Mouse (Mus musculus) adrenal gland, adult (tissue): ENCODE measurements at regions not wholly inside any gene's neighbourhood (a gene's known extent, or its start where the extent isn't known, plus 50 kb on each side); places are given as distances from the start of the nearest gene placed in this dataset.
A peak's percentile ranks its signal among the peaks of the same experiment; 100 is the strongest.

Source experiments
- DNase-seq, 2 experiments: peaks; one replicate each; pipeline ENCODE4 v3.0.0; 2022 to 2023; ENCODE audit warnings: low spot score in 1 of 2; ENCODE audit not compliant: inconsistent age in 2 of 2

DNA sequence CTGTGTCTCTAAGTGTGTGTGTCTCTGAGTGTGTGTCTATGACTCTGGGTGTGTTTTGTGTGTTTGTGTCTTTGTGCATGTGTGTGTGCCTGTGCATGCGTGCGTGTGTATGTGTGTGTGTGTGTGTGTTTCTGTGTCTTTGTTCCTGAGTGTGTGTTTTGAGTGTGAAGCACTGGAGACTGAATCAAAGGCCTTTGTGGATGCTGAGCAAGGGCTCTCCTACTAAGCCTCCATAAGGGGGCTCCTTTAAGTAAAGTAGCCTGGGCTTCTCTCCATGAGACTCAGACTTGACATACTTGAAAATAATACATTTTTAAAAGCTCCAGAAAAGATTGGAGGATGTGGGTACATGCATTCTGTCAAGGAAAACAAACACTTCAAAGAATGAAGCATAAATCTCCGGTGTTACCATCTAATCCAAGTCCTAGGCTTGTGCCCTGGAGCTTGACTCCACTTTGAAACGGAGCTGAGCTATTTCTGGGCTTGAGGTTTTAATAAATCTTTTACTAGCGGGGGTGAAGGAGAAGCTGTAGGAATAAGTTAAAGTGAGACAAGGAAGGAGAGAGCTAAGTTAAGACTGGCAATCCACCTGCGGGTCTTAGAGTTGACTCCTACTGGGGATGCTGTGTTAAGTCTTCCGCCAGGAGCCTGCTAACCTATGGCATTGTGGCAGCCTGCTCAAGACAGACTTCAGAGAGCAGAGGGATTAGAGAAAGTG, 73.8 kb upstream of the Il15 start:
- peak in 1 of 2 experiments; percentile 44 for DNase-seq

DNA sequence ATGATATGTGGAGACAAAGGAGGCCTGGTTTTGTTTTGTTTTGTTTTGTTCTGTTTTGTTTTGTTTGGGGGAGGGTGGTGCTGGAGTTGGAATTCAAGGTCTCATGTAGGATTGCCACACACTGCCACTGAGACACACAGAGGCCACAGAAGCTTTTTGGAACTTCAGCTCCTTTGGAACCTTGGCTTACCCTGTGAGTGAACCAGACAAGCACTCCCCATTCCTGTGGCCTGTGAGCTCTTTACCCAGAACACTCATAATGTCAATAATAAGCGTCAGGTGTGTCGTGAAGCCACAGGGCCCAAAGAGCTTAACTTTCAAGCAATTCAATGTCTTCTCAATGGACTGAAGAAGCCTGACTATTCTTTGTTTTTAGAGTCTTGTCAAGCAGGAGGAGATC, 70.2 kb upstream of the Il15 start:
- DNase-seq: peak in 1 of 2 experiments; percentile 47

DNA sequence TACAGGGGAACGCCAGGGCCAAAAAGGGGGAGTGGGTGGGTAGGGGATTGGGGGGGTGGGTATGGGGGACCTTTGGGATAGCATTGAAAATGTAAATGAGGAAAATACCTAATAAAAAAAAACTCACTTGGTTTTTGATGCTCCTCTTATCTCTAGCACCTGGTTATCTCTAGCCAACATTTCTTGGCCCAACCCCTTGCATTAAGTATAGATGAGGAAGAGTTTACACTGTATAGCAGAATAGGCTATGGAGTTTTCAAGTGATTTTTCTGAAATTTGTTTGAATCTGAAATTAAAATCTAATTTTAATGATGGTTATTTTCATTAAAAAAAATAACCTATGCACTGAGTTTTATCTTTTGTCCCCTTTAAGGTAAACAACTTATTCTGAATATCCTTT, 68.8 kb upstream of the Il15 start:
- no peak for DNase-seq

DNA sequence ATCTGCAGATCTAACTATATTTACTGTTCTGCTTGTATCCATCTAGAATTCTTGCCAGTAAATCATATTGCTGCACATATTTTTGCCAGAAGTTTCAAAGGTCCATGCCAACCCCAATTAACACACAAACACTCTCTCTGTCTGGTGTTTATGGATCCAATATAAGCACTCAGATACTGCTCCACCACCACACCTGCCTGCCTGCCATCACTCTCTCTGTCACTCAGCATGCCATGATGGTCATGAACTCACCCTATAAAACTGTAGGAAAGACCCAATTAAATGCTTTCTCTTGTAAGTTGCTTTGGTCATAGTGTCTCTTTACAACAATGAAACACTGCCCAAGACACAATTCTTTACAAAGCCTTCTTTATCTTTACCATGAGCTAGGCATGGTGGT, 66.8 kb upstream of the Il15 start:
- no peak for DNase-seq

DNA sequence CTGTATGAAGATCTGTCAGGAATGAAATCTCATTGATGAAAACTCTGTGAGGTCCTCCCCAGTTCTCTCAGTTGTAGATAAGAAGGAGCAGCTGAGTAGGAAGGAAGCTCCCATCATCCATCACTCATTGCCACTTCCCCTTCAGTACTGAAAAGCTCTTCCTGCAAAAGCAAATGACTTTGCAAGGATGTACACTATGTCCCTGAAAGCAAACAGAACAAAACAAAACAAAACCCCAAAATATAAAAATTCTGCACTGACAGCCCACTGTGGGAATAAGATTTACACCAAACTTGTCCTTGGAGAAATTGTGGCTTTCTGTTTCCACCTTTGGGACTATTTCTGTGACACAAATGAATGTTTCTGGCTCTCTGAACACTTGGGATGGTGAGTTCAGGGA, 59.8 kb upstream of the Il15 start:
- DNase-seq: peak; percentile 13 to 68

DNA sequence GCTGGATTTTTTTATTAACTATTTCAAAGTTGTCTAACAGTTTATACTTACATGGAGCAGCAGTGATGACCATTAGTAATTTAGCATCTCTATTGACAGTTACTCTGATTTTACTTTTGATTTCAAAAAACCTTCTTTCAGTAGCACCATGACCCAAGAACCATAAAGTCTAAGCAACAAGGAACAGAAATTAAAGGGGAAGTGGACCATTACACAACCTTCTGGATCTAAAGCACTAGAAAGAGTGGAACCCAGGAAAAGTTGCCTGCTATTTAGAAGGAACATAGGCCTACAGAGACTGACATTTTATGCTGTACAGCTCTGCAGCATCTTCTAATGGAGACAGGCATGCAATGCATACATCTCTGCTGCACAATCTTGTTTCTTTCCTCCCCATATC, 56.0 kb upstream of the Il15 start:
- no peak for DNase-seq

DNA sequence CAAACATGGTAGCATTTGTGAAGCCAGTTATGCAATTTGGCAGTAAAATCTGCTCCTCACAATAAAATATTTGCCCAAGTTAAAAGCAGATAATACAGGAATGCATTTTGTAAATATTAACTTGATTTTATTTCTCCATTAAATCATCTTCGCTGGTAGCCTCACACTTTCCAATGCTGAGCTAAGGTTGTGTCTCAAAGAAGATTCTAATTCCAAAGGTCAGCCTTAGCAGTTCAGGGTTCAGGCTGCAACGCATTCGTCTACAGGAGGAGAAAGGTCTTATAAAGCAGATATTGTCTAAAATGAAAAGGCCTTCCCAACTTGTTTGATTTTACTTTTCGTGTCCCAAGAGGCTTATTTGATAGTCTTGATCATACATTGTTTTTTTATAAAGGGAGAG, 51.0 kb upstream of the Il15 start:
- DNase-seq: no peak
